Mouse (Mus musculus) midbrain, embryonic 14.5 days (tissue): ENCODE data around the gene Hadh. TPM values are rescaled to one million over a fixed set of nuclear protein-coding genes. Genes with fewer than 3 reads are reported as not detected.

ENCODE experiments used
- ATAC-seq: fragments of 200-750 bp; cut with Nextera tagmentation; 2 replicates; pipeline ENCODE4 v1.8.0; 2017; ENCODE audit warnings: moderate number of reproducible peaks, moderate library complexity; ENCODE audit not compliant: low FRiP score, low TSS enrichment
- DNase-seq: peaks from one replicate; pipeline ENCODE4 v3.0.0-alpha.2; 2015
- H3K27ac ChIP-seq: fragments of 300-500 bp; sonication (generic); replicated peaks from 2 replicates; pipeline ENCODE4 v1.5.1; 2014; ENCODE audit warnings: mild to moderate bottlenecking, low read depth, low read length, moderate library complexity
- H3K27me3 ChIP-seq: fragments of 300-500 bp; sonication (generic); 2 replicates; pipeline ENCODE4 v1.6.1; 2014; ENCODE audit warnings: low read length, control low read depth, mixed read lengths; ENCODE audit not compliant: control insufficient read depth, insufficient read depth
- H3K36me3 ChIP-seq: fragments of 300-500 bp; sonication (generic); 2 replicates; pipeline ENCODE4 v1.6.1; 2014; ENCODE audit warnings: low read length, control low read depth; ENCODE audit not compliant: control insufficient read depth, insufficient read depth
- H3K4me1 ChIP-seq: fragments of 300-500 bp; sonication (generic); 2 replicates; pipeline ENCODE4 v1.6.1; 2014; ENCODE audit warnings: mild to moderate bottlenecking, antibody characterized with exemption, low read length, control low read depth; ENCODE audit not compliant: control insufficient read depth, insufficient read depth
- H3K4me2 ChIP-seq: fragments of 300-500 bp; sonication (generic); 2 replicates; pipeline ENCODE4 v1.6.1; 2014; ENCODE audit warnings: mild to moderate bottlenecking, low read length, moderate library complexity
- H3K4me3 ChIP-seq: fragments of 300-500 bp; sonication (generic); replicated peaks from 2 replicates; pipeline ENCODE4 v1.5.1; 2014; ENCODE audit warnings: low read depth, low read length
- H3K9ac ChIP-seq: fragments of 300-500 bp; sonication (generic); replicated peaks from 2 replicates; pipeline ENCODE4 v1.6.1; 2014; ENCODE audit warnings: mild to moderate bottlenecking, low read length, moderate library complexity
- H3K9me3 ChIP-seq: fragments of 300-500 bp; sonication (generic); 2 replicates; pipeline ENCODE4 v1.6.1; 2016; ENCODE audit warnings: low read length, control low read depth, mixed read lengths; ENCODE audit not compliant: control insufficient read depth
- WGBS: fragments of 180-500 bp; shearing (Covaris S2); extraction: QIAGEN DNeasy Blood & Tissue Kit; methylation state at CpG from one replicate; pipeline ENCODE4 v1.1.7; 2014; 5-methylcytosine and 5-hydroxymethylcytosine counted together
- polyA plus RNA-seq: library from polyadenylated mRNA; unstranded; fragments of >200 nt; fragmentation: Nextera tagmentation; extraction: Ambion mirVana; gene quantifications from 2 replicates; pipeline ENCODE4 v1.2.1, GENCODE M21; 2014

Gene Hadh
- polyA plus RNA-seq, 1 experiment from 2014 or later, result 26.5 TPM

- Histone ChIP-seq H3K9me3 (no peaks in the 10 kb centered on the region), H3K9ac (no peak overlapping the region), H3K4me3 (no peak overlapping the region), H3K4me1 (no peaks in the 10 kb centered on the region), H3K27me3 (no peaks in the 10 kb centered on the region), H3K36me3 (no peaks in the 10 kb centered on the region), H3K27ac (no peak overlapping the region), H3K4me2 (no peak overlapping the region)
- WGBS, result 88% methylated on average over 10 of the region's 10 CpGs
- ATAC-seq, result no peak
- no peak for DNase-seq
Observed at GRCm38 (mm10) chr3:131248444-131248843, 23.5 kb downstream of the Hadh start.

- DNase-seq (no peak), ATAC-seq (no peak)
Observed at GRCm38 (mm10) chr3:131247851-131248250, 24.1 kb downstream of the Hadh start.

DNA sequence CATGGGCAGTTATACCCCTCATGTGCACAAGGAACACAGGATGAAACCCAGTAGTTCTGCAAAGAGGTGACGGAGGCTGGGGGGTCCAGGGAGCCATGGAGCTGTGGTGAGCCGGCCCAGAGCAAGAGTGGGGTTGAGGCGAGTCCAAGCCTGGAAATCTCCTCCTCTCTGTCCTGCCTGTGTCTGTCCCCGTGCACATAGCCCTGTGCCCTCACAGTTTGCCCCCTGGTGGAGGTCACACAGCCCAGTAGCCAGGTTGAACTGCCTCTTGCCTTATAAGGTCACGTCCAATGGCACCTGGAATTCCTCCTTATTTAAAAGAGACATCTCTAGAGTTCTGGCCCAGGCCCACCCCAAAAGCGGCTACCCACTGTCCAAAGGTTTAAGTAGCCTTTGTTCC lies 24.5 kb downstream of the Hadh start:
- H3K9me3 ChIP-seq, result no peaks in the 10 kb centered on the region
- WGBS, result 77% methylated on average over 6 of the region's 6 CpGs
- H3K4me2 ChIP-seq, result no peak overlapping the region
- ATAC-seq, result no peak
- no peak overlapping the region for H3K27ac ChIP-seq
- H3K4me3 ChIP-seq, result no peak overlapping the region
- no peaks in the 10 kb centered on the region for H3K4me1 ChIP-seq
- no peaks in the 10 kb centered on the region for H3K36me3 ChIP-seq
- no peaks in the 10 kb centered on the region for H3K27me3 ChIP-seq
- DNase-seq, result no peak
- H3K9ac ChIP-seq, result no peak overlapping the region

More at GRCm38 (mm10) chr3:131247851-131248250, 24.1 kb downstream of the Hadh start:
- Histone ChIP-seq H3K4me3 (no peak overlapping the region), H3K36me3 (no peaks in the 10 kb centered on the region), H3K4me2 (no peak overlapping the region), H3K9me3 (no peaks in the 10 kb centered on the region), H3K27ac (no peak overlapping the region), H3K4me1 (no peaks in the 10 kb centered on the region), H3K9ac (no peak overlapping the region), H3K27me3 (no peaks in the 10 kb centered on the region)
- 85% methylated on average over 5 of the region's 5 CpGs for WGBS

- Histone ChIP-seq H3K4me1 (no peaks in the 10 kb centered on the region), H3K27me3 (no peaks in the 10 kb centered on the region), H3K36me3 (no peaks in the 10 kb centered on the region), H3K27ac (no peak overlapping the region), H3K4me3 (no peak overlapping the region), H3K9ac (no peak overlapping the region), H3K9me3 (no peaks in the 10 kb centered on the region), H3K4me2 (no peak overlapping the region)
- DNase-seq, result no peak
- no peak for ATAC-seq
- 95% methylated on average over 8 of the region's 8 CpGs for WGBS
Observed at GRCm38 (mm10) chr3:131246579-131247046, 25.3 kb downstream of the Hadh start.

GRCm38 (mm10) chr3:131245766-131246578 lies 25.9 kb downstream of the Hadh start:
- Histone ChIP-seq H3K9me3 (no peaks in the 10 kb centered on the region), H3K36me3 (no peaks in the 10 kb centered on the region), H3K4me2 (no peak overlapping the region), H3K4me1 (no peaks in the 10 kb centered on the region), H3K9ac (no peak overlapping the region), H3K4me3 (no peak overlapping the region), H3K27ac (no peak overlapping the region), H3K27me3 (no peaks in the 10 kb centered on the region)
- WGBS, result 62% methylated on average over 11 of the region's 11 CpGs
- DNase-seq (peak; percentile 92), ATAC-seq (peak; percentile 59; the same call in 1 of the 2 replicates)

DNA sequence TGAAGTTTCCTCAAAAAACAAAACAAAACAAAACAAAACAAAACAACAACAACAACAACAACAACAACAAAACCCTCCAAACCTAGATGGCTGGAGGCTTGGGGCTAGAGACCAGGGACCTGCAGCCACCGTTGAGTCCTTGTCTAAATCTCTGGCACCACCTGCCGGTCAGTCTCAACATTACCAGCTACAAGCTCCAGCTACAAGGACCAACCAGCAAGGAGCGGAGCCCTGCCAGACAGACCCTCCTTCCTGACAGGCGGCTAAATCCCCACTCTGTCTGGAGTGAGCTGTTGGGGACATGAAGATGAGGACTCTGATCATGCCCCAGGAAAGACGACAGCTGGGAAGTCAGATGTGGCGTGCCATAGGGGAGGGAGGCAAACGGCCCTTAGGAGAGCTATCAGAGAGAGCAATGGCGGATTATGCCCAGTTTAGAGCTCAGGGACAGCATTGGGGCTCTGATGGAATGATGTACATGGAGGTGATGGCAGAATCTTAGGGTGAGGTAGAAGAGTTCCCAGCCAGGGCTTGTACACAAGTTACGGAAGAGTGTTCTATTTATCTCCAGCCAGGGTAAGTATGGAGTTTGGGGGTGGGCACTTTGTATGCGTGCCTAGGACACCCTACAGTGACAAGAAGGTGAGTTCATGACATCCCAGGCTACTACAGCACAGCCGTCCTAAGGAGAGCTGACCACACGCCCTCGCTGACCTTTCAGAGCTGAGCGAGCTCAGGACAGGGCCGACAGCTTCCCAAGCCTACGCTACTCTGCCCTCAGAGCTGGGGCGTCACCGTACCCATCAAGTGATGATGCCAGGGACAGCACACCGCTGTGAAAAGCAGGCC lies 33.9 kb downstream of the Hadh start:
- no peak overlapping the region for H3K4me3 ChIP-seq
- no peak overlapping the region for H3K9ac ChIP-seq
- peak overlapping the region; percentile 35; the same call in 1 of the 2 replicates for H3K4me2 ChIP-seq
- DNase-seq, result peak; percentile 95
- H3K27me3 ChIP-seq, result no peaks in the 10 kb centered on the region
- no peaks in the 10 kb centered on the region for H3K4me1 ChIP-seq
- no peaks in the 10 kb centered on the region for H3K36me3 ChIP-seq
- peak; percentile 73; the same call in 1 of the 2 replicates for ATAC-seq
- WGBS, result 62% methylated on average over 19 of the region's 19 CpGs
- H3K9me3 ChIP-seq, result no peaks in the 10 kb centered on the region
- H3K27ac ChIP-seq, result no peak overlapping the region

GRCm38 (mm10) chr3:131237061-131237460 lies 34.8 kb downstream of the Hadh start:
- H3K4me2 ChIP-seq, result no peak overlapping the region
- H3K4me3 ChIP-seq, result no peak overlapping the region
- 71% methylated on average over 6 of the region's 6 CpGs for WGBS
- no peak overlapping the region; the same call in 1 of the 2 replicates for H3K27ac ChIP-seq
- no peak for DNase-seq
- ATAC-seq, result no peak
- H3K9ac ChIP-seq, result no peak overlapping the region
- H3K36me3 ChIP-seq, result no peaks in the 10 kb centered on the region
- H3K4me1 ChIP-seq, result no peaks in the 10 kb centered on the region
- no peaks in the 10 kb centered on the region for H3K27me3 ChIP-seq
- no peaks in the 10 kb centered on the region for H3K9me3 ChIP-seq

GRCm38 (mm10) chr3:131228083-131228482 lies 43.8 kb downstream of the Hadh start:
- H3K9ac ChIP-seq, result no peak overlapping the region
- no peak overlapping the region for H3K27ac ChIP-seq
- H3K9me3 ChIP-seq, result no peaks in the 10 kb centered on the region
- H3K27me3 ChIP-seq, result no peaks in the 10 kb centered on the region
- DNase-seq, result no peak
- no peak for ATAC-seq
- H3K36me3 ChIP-seq, result 0 out of 2 replicates have a peak, but pooled peaks cover 8% of the 10 kb centered on the region
- H3K4me3 ChIP-seq, result no peak overlapping the region
- no peaks in the 10 kb centered on the region for H3K4me1 ChIP-seq
- H3K4me2 ChIP-seq, result no peak overlapping the region
- 74% methylated on average over 6 of the region's 6 CpGs for WGBS
